Mouse (Mus musculus) ES-Bruce4 (cell line): Measurements from ENCODE around the gene Srsf4.

Experiments used
- CTCF ChIP-seq: IDR thresholded peaks from one replicate; pipeline ENCODE4 v1.8.1; 2011; ENCODE audit warnings: low read depth, low read length
- POLR2A ChIP-seq: IDR thresholded peaks from one replicate; pipeline ENCODE4 v1.8.1; 2011; ENCODE audit warnings: low read length; ENCODE audit not compliant: insufficient read depth

DNA sequence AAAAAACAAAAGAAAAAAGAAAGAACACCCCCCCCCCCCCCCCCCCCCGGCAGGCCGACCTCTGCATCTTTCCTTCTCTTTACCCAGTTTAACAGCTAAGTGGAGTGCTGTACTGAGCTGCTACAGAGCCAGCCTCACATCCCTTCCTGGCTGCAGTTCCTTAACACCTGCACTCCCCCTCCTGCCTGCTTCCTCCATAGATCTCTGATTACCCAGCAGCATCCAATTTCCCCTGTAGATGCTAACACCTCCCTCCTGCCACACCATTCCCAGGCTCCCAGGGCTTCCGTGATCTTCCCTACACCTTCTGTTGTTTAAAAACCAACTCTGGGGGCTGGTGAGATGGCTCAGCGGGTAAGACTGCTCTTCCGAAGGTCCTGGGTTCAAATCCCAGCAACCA is 38.1 kb downstream of the Srsf4 start:
- TF ChIP-seq CTCF (no peak), POLR2A (no peak)
